Mouse (Mus musculus) liver, embryonic 15.5 days (tissue): ENCODE measurements at regions not wholly inside any gene's neighbourhood (a gene's known extent, or its start where the extent isn't known, plus 50 kb on each side); places are given as distances from the start of the nearest gene placed in this dataset.

Source experiments
- ATAC-seq: fragments of 200-750 bp; cut with Nextera tagmentation; 2 replicates; pipeline ENCODE4 v1.8.0; 2017; ENCODE audit warnings: moderate number of reproducible peaks, mild to moderate bottlenecking, moderate library complexity; ENCODE audit not compliant: insufficient read depth
- H3K27ac ChIP-seq: fragments of 300-500 bp; sonication (generic); replicated peaks from 2 replicates; pipeline ENCODE4 v1.5.1; 2015; ENCODE audit warnings: mild to moderate bottlenecking, inconsistent platforms
- H3K27me3 ChIP-seq: fragments of 300-500 bp; sonication (generic); 2 replicates; pipeline ENCODE4 v1.6.1; 2015; ENCODE audit warnings: mild to moderate bottlenecking, inconsistent platforms
- H3K36me3 ChIP-seq: fragments of 300-500 bp; sonication (generic); replicated peaks from 2 replicates; pipeline ENCODE4 v1.6.1; 2015; ENCODE audit warnings: moderate library complexity, mild to moderate bottlenecking, inconsistent platforms
- H3K4me1 ChIP-seq: fragments of 300-500 bp; sonication (generic); replicated peaks from 2 replicates; pipeline ENCODE4 v1.6.1; 2015; ENCODE audit warnings: inconsistent platforms
- H3K4me2 ChIP-seq: fragments of 300-500 bp; sonication (generic); 2 replicates; pipeline ENCODE4 v1.6.1; 2015; ENCODE audit warnings: moderate library complexity, mild to moderate bottlenecking, inconsistent platforms
- H3K4me3 ChIP-seq: fragments of 300-500 bp; sonication (generic); replicated peaks from 2 replicates; pipeline ENCODE4 v1.5.1; 2015; ENCODE audit warnings: mild to moderate bottlenecking, inconsistent platforms
- H3K9ac ChIP-seq: fragments of 300-500 bp; sonication (generic); 2 replicates; pipeline ENCODE4 v1.6.1; 2015; ENCODE audit warnings: moderate library complexity, mild to moderate bottlenecking, inconsistent platforms
- H3K9me3 ChIP-seq: fragments of 300-500 bp; sonication (generic); replicated peaks from 2 replicates; pipeline ENCODE4 v1.6.1; 2016; ENCODE audit warnings: inconsistent platforms
- WGBS: fragments of 180-500 bp; shearing (Covaris S2); methylation state at CpG from one replicate; pipeline ENCODE4 v1.1.7; 2015; ENCODE audit warnings: mixed read lengths; ENCODE audit not compliant: insufficient replicate concordance; 5-methylcytosine and 5-hydroxymethylcytosine counted together

GRCm38 (mm10) chr4:47882076-47882475 lies 162.9 kb upstream of the Nr4a3 start:
- ATAC-seq = no peak
- Histone ChIP-seq H3K9me3 (no peaks in the 10 kb centered on the region), H3K27ac (no peak overlapping the region), H3K9ac (no peak overlapping the region), H3K4me3 (no peak overlapping the region), H3K4me2 (no peak overlapping the region), H3K4me1 (no peaks in the 10 kb centered on the region), H3K36me3 (no peaks in the 10 kb centered on the region), H3K27me3 (no peaks in the 10 kb centered on the region)
- 72% methylated on average over 10 of the region's 10 CpGs for WGBS

GRCm38 (mm10) chr4:47899579-47899978 lies 145.4 kb upstream of the Nr4a3 start:
- WGBS = 60% methylated on average over 7 of the region's 7 CpGs
- Histone ChIP-seq H3K4me3 (no peak overlapping the region), H3K36me3 (no peaks in the 10 kb centered on the region), H3K9ac (no peak overlapping the region), H3K27me3 (no peaks in the 10 kb centered on the region), H3K27ac (no peak overlapping the region), H3K4me2 (no peak overlapping the region), H3K4me1 (no peaks in the 10 kb centered on the region), H3K9me3 (no peaks in the 10 kb centered on the region)
- no peak for ATAC-seq

GRCm38 (mm10) chr4:47902749-47903148 lies 142.2 kb upstream of the Nr4a3 start:
- H3K9me3 ChIP-seq = no peaks in the 10 kb centered on the region
- no peak overlapping the region for H3K4me3 ChIP-seq
- H3K36me3 ChIP-seq = no peaks in the 10 kb centered on the region
- no peak overlapping the region for H3K27ac ChIP-seq
- H3K4me1 ChIP-seq = no peaks in the 10 kb centered on the region
- no peak for ATAC-seq
- 79% methylated on average over 12 of the region's 12 CpGs for WGBS
- H3K4me2 ChIP-seq = no peak overlapping the region
- H3K27me3 ChIP-seq = no peaks in the 10 kb centered on the region
- H3K9ac ChIP-seq = no peak overlapping the region

GRCm38 (mm10) chr4:47912259-47912658 lies 132.7 kb upstream of the Nr4a3 start:
- no peak overlapping the region for H3K27ac ChIP-seq
- no peaks in the 10 kb centered on the region for H3K36me3 ChIP-seq
- no peak overlapping the region for H3K4me3 ChIP-seq
- H3K9ac ChIP-seq = no peak overlapping the region
- no peaks in the 10 kb centered on the region for H3K9me3 ChIP-seq
- no peak overlapping the region for H3K4me2 ChIP-seq
- no peaks in the 10 kb centered on the region for H3K27me3 ChIP-seq
- no peak for ATAC-seq
- WGBS = 54% methylated on average over 1 of the region's 1 CpGs
- no peaks in the 10 kb centered on the region for H3K4me1 ChIP-seq

- Histone ChIP-seq H3K4me1 (no peaks in the 10 kb centered on the region), H3K27me3 (no peaks in the 10 kb centered on the region), H3K4me3 (no peak overlapping the region), H3K27ac (no peak overlapping the region), H3K9me3 (no peaks in the 10 kb centered on the region), H3K9ac (no peak overlapping the region), H3K36me3 (no peaks in the 10 kb centered on the region), H3K4me2 (no peak overlapping the region)
- WGBS = 71% methylated on average over 7 of the region's 7 CpGs
- no peak for ATAC-seq
Measured at GRCm38 (mm10) chr4:47919576-47919975, 125.4 kb upstream of the Nr4a3 start.

GRCm38 (mm10) chr4:47931464-47931863 lies 113.5 kb upstream of the Nr4a3 start:
- Histone ChIP-seq H3K9me3 (no peaks in the 10 kb centered on the region; the same call in 1 of the 2 replicates), H3K4me2 (no peak overlapping the region), H3K9ac (no peak overlapping the region), H3K27me3 (no peaks in the 10 kb centered on the region), H3K4me1 (no peaks in the 10 kb centered on the region), H3K4me3 (no peak overlapping the region), H3K36me3 (no peaks in the 10 kb centered on the region), H3K27ac (no peak overlapping the region)
- ATAC-seq = no peak
- 58% methylated on average over 2 of the region's 2 CpGs for WGBS

- Histone ChIP-seq H3K36me3 (no peaks in the 10 kb centered on the region), H3K4me3 (no peak overlapping the region), H3K27me3 (no peaks in the 10 kb centered on the region), H3K4me2 (no peak overlapping the region), H3K4me1 (no peaks in the 10 kb centered on the region), H3K27ac (no peak overlapping the region), H3K9ac (no peak overlapping the region), H3K9me3 (no peaks in the 10 kb centered on the region; the same call in 1 of the 2 replicates)
- no peak for ATAC-seq
- 55% methylated on average over 1 of the region's 1 CpGs for WGBS
Measured at GRCm38 (mm10) chr4:47933526-47933925, 111.4 kb upstream of the Nr4a3 start.

- H3K27ac ChIP-seq = no peak overlapping the region
- H3K27me3 ChIP-seq = no peaks in the 10 kb centered on the region
- no peak overlapping the region for H3K9ac ChIP-seq
- no peaks in the 10 kb centered on the region; the same call in 1 of the 2 replicates for H3K9me3 ChIP-seq
- H3K36me3 ChIP-seq = no peaks in the 10 kb centered on the region
- H3K4me2 ChIP-seq = no peak overlapping the region
- no peak for ATAC-seq
- H3K4me3 ChIP-seq = no peak overlapping the region
- no peaks in the 10 kb centered on the region for H3K4me1 ChIP-seq
- 67% methylated on average over 3 of the region's 3 CpGs for WGBS
Measured at GRCm38 (mm10) chr4:47935547-47935946, 109.4 kb upstream of the Nr4a3 start.

- H3K4me2 ChIP-seq = no peak overlapping the region
- H3K36me3 ChIP-seq = no peaks in the 10 kb centered on the region
- H3K4me1 ChIP-seq = no peaks in the 10 kb centered on the region
- H3K9me3 ChIP-seq = no peaks in the 10 kb centered on the region; the same call in 1 of the 2 replicates
- H3K27me3 ChIP-seq = no peaks in the 10 kb centered on the region
- no peak overlapping the region for H3K4me3 ChIP-seq
- WGBS = 60% methylated on average over 7 of the region's 7 CpGs
- no peak overlapping the region for H3K27ac ChIP-seq
- no peak overlapping the region for H3K9ac ChIP-seq
- no peak for ATAC-seq
Measured at GRCm38 (mm10) chr4:47936470-47937125, 108.4 kb upstream of the Nr4a3 start.

GRCm38 (mm10) chr4:47947869-47948573 lies 96.9 kb upstream of the Nr4a3 start:
- Histone ChIP-seq H3K4me3 (no peak overlapping the region), H3K27ac (no peak overlapping the region), H3K36me3 (no peaks in the 10 kb centered on the region), H3K4me1 (no peaks in the 10 kb centered on the region), H3K9ac (no peak overlapping the region), H3K4me2 (no peak overlapping the region), H3K27me3 (no peaks in the 10 kb centered on the region), H3K9me3 (no peaks in the 10 kb centered on the region)
- no peak for ATAC-seq
- 67% methylated on average over 16 of the region's 16 CpGs for WGBS

- WGBS = 13% methylated on average over 8 of the region's 8 CpGs
- Histone ChIP-seq H3K9ac (no peak overlapping the region), H3K4me1 (no peaks in the 10 kb centered on the region), H3K9me3 (no peaks in the 10 kb centered on the region), H3K27ac (no peak overlapping the region), H3K27me3 (no peaks in the 10 kb centered on the region), H3K36me3 (no peaks in the 10 kb centered on the region), H3K4me2 (no peak overlapping the region), H3K4me3 (no peak overlapping the region)
- ATAC-seq = no peak
Measured at GRCm38 (mm10) chr4:47948789-47949188, 96.2 kb upstream of the Nr4a3 start.
